Comparison of ENCODE assay signal across 8 mouse cellular contexts in the genomic region with DNA sequence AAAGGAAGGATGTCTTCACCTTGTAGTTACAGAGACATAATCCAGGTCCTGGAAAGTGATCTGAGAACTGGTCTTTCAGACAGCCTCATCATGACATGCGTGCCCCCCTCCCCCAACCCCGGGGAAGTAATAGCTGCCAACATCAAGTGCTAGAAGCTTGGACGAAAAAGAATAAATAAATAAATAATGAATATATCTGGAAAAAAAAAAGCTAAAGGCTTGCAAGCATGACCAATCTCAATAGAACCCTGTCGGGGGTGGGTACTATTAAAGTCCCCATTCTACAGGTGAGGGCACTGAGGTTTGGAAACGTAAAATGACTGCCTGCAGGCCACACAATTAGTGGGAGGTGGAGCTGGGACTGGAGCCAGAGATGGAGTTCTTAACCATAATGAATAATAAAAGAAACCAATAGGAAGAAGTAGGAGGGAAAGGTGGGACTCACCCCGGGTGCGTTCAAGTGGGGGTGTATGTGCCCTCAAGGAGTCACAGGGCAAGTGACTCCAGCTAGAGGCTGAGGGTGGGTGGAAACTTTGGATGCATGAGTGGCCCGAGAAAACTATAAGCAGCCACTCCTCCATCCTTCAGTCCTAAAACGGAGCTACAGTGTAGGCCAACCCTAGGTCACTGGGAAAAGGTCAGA. TPM values are rescaled to one million over a fixed set of nuclear protein-coding genes. Genes with fewer than 3 reads are reported as not detected.
DNase-seq lines count a peak whose midpoint lies in the region; ATAC-seq and TF ChIP-seq lines count a peak whose summit lies in the region.

No protein-coding gene starts in this region.

- no peaks in the 10 kb centered on the region for H3K27me3 ChIP-seq in embryonic facial prominence, embryonic 14.5 days (replicated peaks; ENCODE audit: control insufficient read depth, insufficient read depth, low read length)
- H3K27me3 ChIP-seq in hindbrain, embryonic 16.5 days (replicated peaks; ENCODE audit: control insufficient read depth, insufficient read depth, low read length), result no peaks in the 10 kb centered on the region
- no peaks in the 10 kb centered on the region for H3K27me3 ChIP-seq in liver, embryonic 14.5 days (ENCODE audit: control insufficient read depth, insufficient read depth, low read length)

- H3K4me3 ChIP-seq in embryonic facial prominence, embryonic 14.5 days (ENCODE audit: low read depth, low read length), result peak overlapping the region; percentile 78
- peak overlapping the region; percentile 92 for H3K4me3 ChIP-seq in hindbrain, embryonic 16.5 days (ENCODE audit: low read length)
- peak overlapping the region; percentile 69 to 87 for H3K4me3 ChIP-seq in liver, embryonic 14.5 days (ENCODE audit: insufficient read depth in 1 of 2, low read depth in 2 of 2, low read length in 2 of 2)
- H3K4me3 ChIP-seq in olfactory bulb, adult 2 months (ENCODE audit: insufficient read depth, low read depth, low read length), result peak overlapping the region; percentile 86

- no peak for TF ChIP-seq CTCF in liver, embryonic 14.5 days (IDR thresholded peaks at IDR 0.05; ENCODE audit: low read depth)
- no peak for TF ChIP-seq CTCF in olfactory bulb, adult 2 months (IDR thresholded peaks at IDR 0.05; ENCODE audit: insufficient read depth, low read depth, low read length)

- peaks cover 14% of the 10 kb centered on the region for H3K4me1 ChIP-seq in embryonic facial prominence, embryonic 14.5 days (ENCODE audit: control insufficient read depth, insufficient read depth, low read length)
- H3K4me1 ChIP-seq in hindbrain, embryonic 16.5 days (ENCODE audit: control insufficient read depth, insufficient read depth, low read depth, low read length), result peaks cover 21% of the 10 kb centered on the region
- peaks cover 7 to 16% of the 10 kb centered on the region in 2 experiments for H3K4me1 ChIP-seq in liver, embryonic 14.5 days (replicated peaks; ENCODE audit: control insufficient read depth in 2 of 2, insufficient read depth in 2 of 2, low read length in 1 of 2)
- H3K4me1 ChIP-seq in olfactory bulb, adult 2 months (ENCODE audit: control insufficient read depth, insufficient read depth, low read length), result peaks cover 22% of the 10 kb centered on the region

- peaks cover 4% of the 10 kb centered on the region for H3K36me3 ChIP-seq in embryonic facial prominence, embryonic 14.5 days (ENCODE audit: control insufficient read depth, insufficient read depth, low read length)
- no peaks in the 10 kb centered on the region for H3K36me3 ChIP-seq in hindbrain, embryonic 16.5 days (ENCODE audit: control insufficient read depth, insufficient read depth, low read length)
- H3K36me3 ChIP-seq in liver, embryonic 14.5 days (replicated peaks; ENCODE audit: control insufficient read depth, insufficient read depth, low read depth), result no peaks in the 10 kb centered on the region

- peak; percentile 32 to 56 for DNase-seq in heart, adult 18-20 months
- DNase-seq in heart, postnatal 25 days (ENCODE audit: low spot score), result no peak
- DNase-seq in embryonic facial prominence, embryonic 14.5 days (ENCODE audit: low spot score), result no peak
- no peak for DNase-seq in liver, embryonic 14.5 days (ENCODE audit: low read depth in 3 of 3, low spot score in 3 of 3)
- DNase-seq in gastrocnemius, postnatal 4 days (ENCODE audit: low spot score in 2 of 2), result no peak
- no peak for DNase-seq in layer of hippocampus, adult 9-11 months

- H3K4me2 ChIP-seq in embryonic facial prominence, embryonic 14.5 days (ENCODE audit: low read depth, low read length), result peak overlapping the region; percentile 93
- peak overlapping the region; percentile 71 for H3K4me2 ChIP-seq in hindbrain, embryonic 16.5 days (ENCODE audit: low read length)
- peak overlapping the region; percentile 95 for H3K4me2 ChIP-seq in liver, embryonic 14.5 days (ENCODE audit: low read depth)

- no peak for TF ChIP-seq POLR2A in olfactory bulb, adult 2 months (IDR thresholded peaks at IDR 0.05; ENCODE audit: insufficient read depth, low read depth, low read length)

- ATAC-seq in embryonic facial prominence, embryonic 14.5 days (ENCODE audit: low read depth), result no peak
- ATAC-seq in hindbrain, embryonic 16.5 days, result no peak
- no peak for ATAC-seq in liver, embryonic 14.5 days (ENCODE audit: insufficient read depth)

- peak overlapping the region; percentile 84; the same call in 1 of the 2 replicates for H3K27ac ChIP-seq in embryonic facial prominence, embryonic 14.5 days (replicated peaks; ENCODE audit: low read depth, low read length)
- H3K27ac ChIP-seq in hindbrain, embryonic 16.5 days (ENCODE audit: low read depth, low read length), result no peak overlapping the region
- H3K27ac ChIP-seq in liver, embryonic 14.5 days, result no peak overlapping the region
- H3K27ac ChIP-seq in olfactory bulb, adult 2 months (ENCODE audit: insufficient read depth, low read depth, low read length), result no peak overlapping the region

- intact Hi-C loops in heart, postnatal 25 days (cut with DNase I), result no loop called here

- H3K9me3 ChIP-seq in embryonic facial prominence, embryonic 14.5 days (ENCODE audit: control insufficient read depth, low read length), result no peaks in the 10 kb centered on the region
- no peaks in the 10 kb centered on the region for H3K9me3 ChIP-seq in hindbrain, embryonic 16.5 days (ENCODE audit: control insufficient read depth, low read length)
- H3K9me3 ChIP-seq in liver, embryonic 14.5 days (ENCODE audit: control insufficient read depth, low read length), result no peaks in the 10 kb centered on the region

- 33% methylated on average over 9 of the region's 9 CpGs for WGBS in embryonic facial prominence, embryonic 14.5 days
- 30% methylated on average over 9 of the region's 9 CpGs for WGBS in hindbrain, embryonic 16.5 days
- 50% methylated on average over 9 of the region's 9 CpGs for WGBS in liver, embryonic 14.5 days (ENCODE audit: insufficient replicate concordance)
- 15% methylated on average over 9 of the region's 9 CpGs for WGBS in olfactory bulb, adult 2 months

- TF ChIP-seq EP300 in liver, embryonic 14.5 days (IDR thresholded peaks at IDR 0.05; ENCODE audit: low read depth), result no peak

- H3K9ac ChIP-seq in embryonic facial prominence, embryonic 14.5 days (ENCODE audit: low read depth, low read length), result peak overlapping the region; percentile 88
- peak overlapping the region; percentile 99 for H3K9ac ChIP-seq in hindbrain, embryonic 16.5 days (ENCODE audit: low read depth, low read length)
- H3K9ac ChIP-seq in liver, embryonic 14.5 days (replicated peaks), result no peak overlapping the region

RNA-seq across cellular contexts. Expression of gene Zdhhc18, which starts 18.1 kb away (rescaled TPM):
- 10 to 100 TPM; 20.9 to 31.7 TPM for total RNA-seq in heart, adult 18-20 months (2021)
- total RNA-seq in heart, postnatal 25 days (2021), result 10 to 100 TPM; 18.7 to 20.1 TPM
- polyA plus RNA-seq in embryonic facial prominence, embryonic 14.5 days (2014; fragmentation: Nextera tagmentation; extraction: Ambion mirVana), result 2.1 and 3.7 TPM in 2 replicates
- 3.6 and 3.7 TPM in 2 replicates for polyA plus RNA-seq in hindbrain, embryonic 16.5 days (2015; fragmentation: Nextera tagmentation; extraction: Ambion mirVana)
- polyA plus RNA-seq in liver, embryonic 14.5 days (2012; rRNA removed), result 3.8 and 3.9 TPM in 2 replicates
- 0.58 and 0.90 TPM in 2 replicates for polyA plus RNA-seq in liver, embryonic 14.5 days (2014; fragmentation: Nextera tagmentation; extraction: Ambion mirVana)
- not detected in 2 replicates for polyA plus RNA-seq in olfactory bulb, adult 2 months (2012; ENCODE audit: insufficient read depth, insufficient read length, low replicate concordance, missing spikeins)
- 10 to 100 TPM; 20.8 to 23.7 TPM for total RNA-seq in gastrocnemius, postnatal 4 days (2021)

RNA-seq across cellular contexts. Expression of gene Sfn, which starts 29.9 kb away (rescaled TPM):
- total RNA-seq in heart, adult 18-20 months (2021), result 1 to 10 TPM; 1.0 to 1.4 TPM
- total RNA-seq in heart, postnatal 25 days (2021), result 1 to 10 TPM; 1.5 TPM
- polyA plus RNA-seq in embryonic facial prominence, embryonic 14.5 days (2014; fragmentation: Nextera tagmentation; extraction: Ambion mirVana), result 129 and 135 TPM in 2 replicates
- polyA plus RNA-seq in hindbrain, embryonic 16.5 days (2015; fragmentation: Nextera tagmentation; extraction: Ambion mirVana), result 2.1 and 2.2 TPM in 2 replicates
- 0.45 and 0.52 TPM in 2 replicates for polyA plus RNA-seq in liver, embryonic 14.5 days (2012; rRNA removed)
- polyA plus RNA-seq in liver, embryonic 14.5 days (2014; fragmentation: Nextera tagmentation; extraction: Ambion mirVana), result 0.10 and 0.35 TPM in 2 replicates
- not detected in 2 replicates for polyA plus RNA-seq in olfactory bulb, adult 2 months (2012; ENCODE audit: insufficient read depth, insufficient read length, low replicate concordance, missing spikeins)
- total RNA-seq in gastrocnemius, postnatal 4 days (2021), result 1 to 10 TPM; 2.2 to 2.3 TPM

RNA-seq across cellular contexts. Expression of gene Pigv, which starts 40.6 kb away (rescaled TPM):
- 10 to 100 TPM; 12.5 to 12.7 TPM for total RNA-seq in heart, adult 18-20 months (2021)
- total RNA-seq in heart, postnatal 25 days (2021), result 10 to 100 TPM; 10.6 to 11.2 TPM
- 8.4 and 11.3 TPM in 2 replicates for polyA plus RNA-seq in embryonic facial prominence, embryonic 14.5 days (2014; fragmentation: Nextera tagmentation; extraction: Ambion mirVana)
- polyA plus RNA-seq in hindbrain, embryonic 16.5 days (2015; fragmentation: Nextera tagmentation; extraction: Ambion mirVana), result 14.1 and 15.9 TPM in 2 replicates
- polyA plus RNA-seq in liver, embryonic 14.5 days (2012; rRNA removed), result 3.2 and 3.3 TPM in 2 replicates
- 3.1 and 4.0 TPM in 2 replicates for polyA plus RNA-seq in liver, embryonic 14.5 days (2014; fragmentation: Nextera tagmentation; extraction: Ambion mirVana)
- not detected in 2 replicates for polyA plus RNA-seq in olfactory bulb, adult 2 months (2012; ENCODE audit: insufficient read depth, insufficient read length, low replicate concordance, missing spikeins)
- 10 to 100 TPM; 11.3 to 11.7 TPM for total RNA-seq in gastrocnemius, postnatal 4 days (2021)

RNA-seq across cellular contexts. Expression of gene Gpn2, which starts 47.7 kb away (rescaled TPM):
- 1 to 10 TPM; 7.9 TPM for total RNA-seq in heart, adult 18-20 months (2021)
- total RNA-seq in heart, postnatal 25 days (2021), result 1 to 10 TPM; 6.4 to 6.8 TPM
- 17.3 and 18.8 TPM in 2 replicates for polyA plus RNA-seq in embryonic facial prominence, embryonic 14.5 days (2014; fragmentation: Nextera tagmentation; extraction: Ambion mirVana)
- polyA plus RNA-seq in hindbrain, embryonic 16.5 days (2015; fragmentation: Nextera tagmentation; extraction: Ambion mirVana), result 16.6 and 16.9 TPM in 2 replicates
- 15.2 and 17.6 TPM in 2 replicates for polyA plus RNA-seq in liver, embryonic 14.5 days (2012; rRNA removed)
- polyA plus RNA-seq in liver, embryonic 14.5 days (2014; fragmentation: Nextera tagmentation; extraction: Ambion mirVana), result 10.0 and 10.3 TPM in 2 replicates
- polyA plus RNA-seq in olfactory bulb, adult 2 months (2012; ENCODE audit: insufficient read depth, insufficient read length, low replicate concordance, missing spikeins), result not detected in 2 replicates
- total RNA-seq in gastrocnemius, postnatal 4 days (2021), result 1 to 10 TPM; 6.5 to 7.6 TPM

RNA-seq across cellular contexts. Expression of gene Gpatch3, which starts 57.3 kb away (rescaled TPM):
- total RNA-seq in heart, adult 18-20 months (2021), result 1 to 10 TPM; 3.2 to 3.6 TPM
- total RNA-seq in heart, postnatal 25 days (2021), result 1 to 10 TPM; 4.7 to 5.3 TPM
- 6.3 and 8.3 TPM in 2 replicates for polyA plus RNA-seq in embryonic facial prominence, embryonic 14.5 days (2014; fragmentation: Nextera tagmentation; extraction: Ambion mirVana)
- 5.9 and 7.6 TPM in 2 replicates for polyA plus RNA-seq in hindbrain, embryonic 16.5 days (2015; fragmentation: Nextera tagmentation; extraction: Ambion mirVana)
- polyA plus RNA-seq in liver, embryonic 14.5 days (2012; rRNA removed), result 1.9 and 3.1 TPM in 2 replicates
- 3.1 and 4.6 TPM in 2 replicates for polyA plus RNA-seq in liver, embryonic 14.5 days (2014; fragmentation: Nextera tagmentation; extraction: Ambion mirVana)
- polyA plus RNA-seq in olfactory bulb, adult 2 months (2012; ENCODE audit: insufficient read depth, insufficient read length, low replicate concordance, missing spikeins), result not detected in 2 replicates
- total RNA-seq in gastrocnemius, postnatal 4 days (2021), result 1 to 10 TPM; 5.2 to 6.0 TPM

Comparison
In these comparisons a context has a peak if more than half of its experiments do, and no peak if none do; other contexts are left out.
1. DNase-seq: peak in heart, adult 18-20 months (2 of 2); none in heart, postnatal 25 days (single experiment), embryonic facial prominence, embryonic 14.5 days (single experiment), liver, embryonic 14.5 days (0 of 3), gastrocnemius, postnatal 4 days (0 of 2) and layer of hippocampus, adult 9-11 months (single experiment).
2. RNA of gene Sfn, which starts 29.9 kb away (polyA plus RNA-seq): 129 to 135 TPM in embryonic facial prominence, embryonic 14.5 days; 2.1 to 2.2 TPM in hindbrain, embryonic 16.5 days, 0.10 to 0.52 TPM in liver, embryonic 14.5 days and not detected in olfactory bulb, adult 2 months; every median in the first group is over 10 times any median in the second.
3. Peak in every context shown above with its lines, with median percentiles within 50 percentile points of each other: H3K4me2 ChIP-seq and H3K4me3 ChIP-seq.